Mouse (Mus musculus) lung, adult 2 months (tissue): ENCODE measurements at regions not wholly inside any gene's neighbourhood (a gene's known extent, or its start where the extent isn't known, plus 50 kb on each side); places are given as distances from the start of the nearest gene placed in this dataset.

Experiments
- CTCF ChIP-seq: fragments of 200-500 bp; IDR thresholded peaks from 2 replicates; pipeline ENCODE4 v1.5.1; 2011; ENCODE audit warnings: mild to moderate bottlenecking, low read length, control low read depth; ENCODE audit not compliant: insufficient read depth
- POLR2A ChIP-seq: fragments of 200-500 bp; IDR thresholded peaks from 2 replicates; pipeline ENCODE4 v1.6.1; 2011; ENCODE audit warnings: low read depth, mild to moderate bottlenecking, control low read depth, low read length, borderline replicate concordance; ENCODE audit errors: extremely low read depth

DNA sequence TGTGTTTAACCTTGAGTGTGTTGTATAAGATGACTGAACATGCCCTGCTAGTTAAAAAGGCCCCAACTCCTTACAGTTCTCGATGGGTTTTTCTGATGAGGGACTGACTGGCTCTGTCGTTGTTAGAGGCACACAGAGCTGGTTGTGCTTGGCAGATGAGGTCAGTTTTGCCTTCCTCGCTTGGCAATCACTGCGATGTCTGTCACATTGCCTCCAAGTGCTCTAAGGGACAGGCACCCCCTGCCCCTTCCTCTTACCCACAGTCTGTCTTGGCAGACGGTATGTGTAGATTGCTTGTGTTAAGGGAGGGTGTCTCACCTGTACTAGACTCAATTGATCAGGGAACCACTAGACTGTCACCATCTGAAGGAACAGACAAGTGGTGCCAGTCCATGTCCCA is 65.8 kb downstream of the Zfp706 start:
- TF ChIP-seq POLR2A = no peak
- TF ChIP-seq CTCF = no peak
